Mouse (Mus musculus) spleen, adult 2 months (tissue): ENCODE results near the gene Unc5c.

Experiments used
- CTCF ChIP-seq: fragments of 200-500 bp; IDR thresholded peaks from 2 replicates; pipeline ENCODE4 v1.5.1; 2011; ENCODE audit warnings: mild to moderate bottlenecking, inconsistent platforms; ENCODE audit not compliant: insufficient read depth, insufficient read length, insufficient replicate concordance; ENCODE audit errors: extremely low read depth
- POLR2A ChIP-seq: fragments of 200-500 bp; IDR thresholded peaks from 2 replicates; pipeline ENCODE4 v1.6.1; 2011; ENCODE audit warnings: low read depth, low read length, inconsistent platforms

DNA sequence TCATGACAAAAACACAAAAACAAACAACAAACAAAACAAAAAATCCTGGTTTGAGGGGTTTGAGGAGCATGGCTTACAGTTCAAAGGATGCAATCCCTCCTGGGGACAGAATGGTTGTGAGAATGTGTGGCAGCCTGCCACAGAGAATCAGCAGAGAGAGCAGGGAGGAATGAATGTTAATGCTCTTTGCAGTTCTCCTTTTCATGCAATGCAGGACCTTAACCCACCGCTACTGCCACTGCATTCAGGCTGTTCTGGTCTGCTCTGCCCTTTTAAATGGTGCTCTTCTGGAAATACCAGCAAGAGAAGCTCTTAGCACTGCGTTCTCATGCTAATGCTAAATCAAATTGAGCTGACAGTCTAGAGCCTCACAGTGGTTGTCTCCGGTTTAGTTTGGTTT lies 130.1 kb downstream of the Unc5c start:
- no peak for TF ChIP-seq CTCF
- TF ChIP-seq POLR2A: no peak
